Mouse (Mus musculus): ENCODE results near the gene Ifrd1. TPM values are rescaled to one million over a fixed set of nuclear protein-coding genes. Genes with fewer than 3 reads are reported as not detected.
A peak's percentile ranks its signal among the peaks of the same experiment; 100 is the strongest.

Ifrd1 gene
- polyA plus RNA-seq, 1 experiment from 2014 or later = 200 TPM

GRCm38 (mm10) chr12:40247976-40248375 lies 328 bp downstream of the Ifrd1 start:
- DNase-seq (ENCODE audit: low spot score) = no peak
- H3K4me2 ChIP-seq (ENCODE audit: low read depth, low read length, severe bottlenecking) = no peak overlapping the region
- H3K27ac ChIP-seq (ENCODE audit: low read depth, low read length) = no peak overlapping the region
- no peaks in the 10 kb centered on the region for H3K36me3 ChIP-seq (ENCODE audit: control insufficient read depth, insufficient read depth, low read length)
- H3K9ac ChIP-seq (ENCODE audit: low read length) = no peak overlapping the region
- no peaks in the 10 kb centered on the region for H3K9me3 ChIP-seq (ENCODE audit: control insufficient read depth, low read length)
- ATAC-seq (replicated peaks; ENCODE audit: low FRiP score) = 0 out of 2 replicates have a peak, but pooled peaks have one; percentile 36
- 79% methylated on average over 6 of the region's 6 CpGs for WGBS
- H3K27me3 ChIP-seq (ENCODE audit: control insufficient read depth, insufficient read depth, low read length) = no peaks in the 10 kb centered on the region
- no peak overlapping the region for H3K4me3 ChIP-seq (ENCODE audit: low read depth, low read length)
- no peaks in the 10 kb centered on the region for H3K4me1 ChIP-seq (replicated peaks; ENCODE audit: control insufficient read depth, insufficient read depth, low read length)

DNA sequence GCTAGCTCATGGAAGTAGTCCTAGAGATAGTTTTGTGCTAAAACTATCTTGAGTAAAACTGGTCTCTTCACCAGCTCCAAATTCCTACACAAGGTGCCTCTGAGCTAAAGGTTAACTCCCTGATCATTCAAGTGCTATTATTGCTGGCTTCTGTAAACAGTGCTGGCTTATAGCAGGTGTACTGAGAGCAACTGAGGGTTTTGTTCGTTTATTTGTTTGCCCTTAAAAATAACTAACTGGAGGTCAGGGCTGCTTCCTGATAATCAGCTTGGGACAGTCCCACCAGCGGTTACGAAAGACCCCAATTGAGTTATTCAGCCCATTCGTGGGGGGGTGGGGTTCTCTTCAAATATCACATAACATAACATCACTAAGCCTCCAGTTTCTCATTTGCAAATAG lies 920 bp downstream of the Ifrd1 start:
- no peak for DNase-seq (ENCODE audit: low spot score)
- Histone ChIP-seq H3K4me3 (ENCODE audit: low read depth, low read length) (no peak overlapping the region), H3K9me3 (ENCODE audit: control insufficient read depth, low read length) (no peaks in the 10 kb centered on the region), H3K27me3 (ENCODE audit: control insufficient read depth, insufficient read depth, low read length) (no peaks in the 10 kb centered on the region), H3K36me3 (ENCODE audit: control insufficient read depth, insufficient read depth, low read length) (no peaks in the 10 kb centered on the region), H3K9ac (ENCODE audit: low read length) (no peak overlapping the region), H3K4me1 (replicated peaks; ENCODE audit: control insufficient read depth, insufficient read depth, low read length) (no peaks in the 10 kb centered on the region), H3K4me2 (ENCODE audit: low read depth, low read length, severe bottlenecking) (no peak overlapping the region), H3K27ac (ENCODE audit: low read depth, low read length) (no peak overlapping the region)
- no peak for ATAC-seq (replicated peaks; ENCODE audit: low FRiP score)
- 91% methylated on average over 4 of the region's 4 CpGs for WGBS

GRCm38 (mm10) chr12:40245434-40245970 lies 2.8 kb downstream of the Ifrd1 start:
- 86% methylated on average over 7 of the region's 7 CpGs for WGBS
- Histone ChIP-seq H3K27me3 (ENCODE audit: control insufficient read depth, insufficient read depth, low read length) (no peaks in the 10 kb centered on the region), H3K9me3 (ENCODE audit: control insufficient read depth, low read length) (no peaks in the 10 kb centered on the region), H3K27ac (ENCODE audit: low read depth, low read length) (no peak overlapping the region), H3K4me1 (replicated peaks; ENCODE audit: control insufficient read depth, insufficient read depth, low read length) (no peaks in the 10 kb centered on the region), H3K4me3 (ENCODE audit: low read depth, low read length) (no peak overlapping the region), H3K4me2 (ENCODE audit: low read depth, low read length, severe bottlenecking) (no peak overlapping the region), H3K9ac (ENCODE audit: low read length) (no peak overlapping the region), H3K36me3 (ENCODE audit: control insufficient read depth, insufficient read depth, low read length) (no peaks in the 10 kb centered on the region)
- no peak for ATAC-seq (replicated peaks; ENCODE audit: low FRiP score)
- DNase-seq (ENCODE audit: low spot score) = no peak

DNA sequence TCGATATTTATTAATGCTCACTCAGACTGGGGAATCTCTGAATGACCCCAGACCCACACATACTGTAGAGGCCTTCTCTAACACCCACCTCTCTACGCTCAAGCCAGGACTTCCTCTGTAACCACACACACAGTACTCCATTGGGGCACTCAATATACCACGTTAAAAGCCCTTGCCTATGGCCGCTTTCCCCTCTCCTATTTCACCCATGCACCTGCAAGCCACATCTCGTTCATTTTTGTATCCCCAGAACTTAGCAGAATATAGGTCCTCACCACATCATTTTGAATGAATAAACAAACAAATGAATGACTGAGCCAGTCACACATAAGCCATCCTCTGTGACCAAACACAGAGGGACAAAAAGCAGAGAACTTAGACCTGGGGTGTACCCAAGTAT lies 3.4 kb downstream of the Ifrd1 start:
- ATAC-seq (replicated peaks; ENCODE audit: low FRiP score) = no peak
- Histone ChIP-seq H3K4me2 (ENCODE audit: low read depth, low read length, severe bottlenecking) (no peak overlapping the region), H3K27ac (ENCODE audit: low read depth, low read length) (no peak overlapping the region), H3K9ac (ENCODE audit: low read length) (no peak overlapping the region), H3K27me3 (ENCODE audit: control insufficient read depth, insufficient read depth, low read length) (no peaks in the 10 kb centered on the region), H3K4me1 (replicated peaks; ENCODE audit: control insufficient read depth, insufficient read depth, low read length) (no peaks in the 10 kb centered on the region), H3K4me3 (ENCODE audit: low read depth, low read length) (no peak overlapping the region), H3K9me3 (ENCODE audit: control insufficient read depth, low read length) (no peaks in the 10 kb centered on the region), H3K36me3 (ENCODE audit: control insufficient read depth, insufficient read depth, low read length) (no peaks in the 10 kb centered on the region)
- DNase-seq (ENCODE audit: low spot score) = no peak
- 91% methylated on average over 5 of the region's 5 CpGs for WGBS

GRCm38 (mm10) chr12:40243821-40244221 lies 4.5 kb downstream of the Ifrd1 start:
- Histone ChIP-seq H3K9me3 (ENCODE audit: control insufficient read depth, low read length) (no peaks in the 10 kb centered on the region), H3K9ac (ENCODE audit: low read length) (no peak overlapping the region), H3K4me3 (ENCODE audit: low read depth, low read length) (no peak overlapping the region), H3K4me1 (replicated peaks; ENCODE audit: control insufficient read depth, insufficient read depth, low read length) (no peaks in the 10 kb centered on the region), H3K36me3 (ENCODE audit: control insufficient read depth, insufficient read depth, low read length) (no peaks in the 10 kb centered on the region), H3K4me2 (ENCODE audit: low read depth, low read length, severe bottlenecking) (no peak overlapping the region), H3K27me3 (ENCODE audit: control insufficient read depth, insufficient read depth, low read length) (no peaks in the 10 kb centered on the region), H3K27ac (ENCODE audit: low read depth, low read length) (no peak overlapping the region)
- ATAC-seq (replicated peaks; ENCODE audit: low FRiP score) = peak; percentile 52; the same call in 1 of the 2 replicates
- no peak for DNase-seq (ENCODE audit: low spot score)
- WGBS = 59% methylated on average over 11 of the region's 11 CpGs

DNA sequence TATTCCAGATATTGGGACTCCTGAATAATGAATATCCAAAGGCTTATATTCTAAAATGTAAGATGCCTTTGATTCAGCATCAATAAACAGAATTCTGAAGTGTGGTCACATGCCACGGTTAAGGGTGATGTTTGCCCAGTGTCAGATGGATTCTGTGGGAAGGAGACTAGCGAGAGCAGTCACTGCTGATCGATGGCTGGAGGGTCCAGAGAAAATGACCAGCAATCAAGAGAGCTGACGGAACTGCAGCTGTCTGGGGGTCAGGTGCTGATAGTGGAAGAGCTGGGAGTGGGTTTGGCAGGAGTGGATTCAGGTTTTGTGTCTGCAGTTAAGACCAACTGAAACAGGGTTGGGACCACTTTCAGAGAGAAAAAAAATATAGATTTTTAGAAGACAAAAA lies 5.1 kb downstream of the Ifrd1 start:
- Histone ChIP-seq H3K27me3 (ENCODE audit: control insufficient read depth, insufficient read depth, low read length) (no peaks in the 10 kb centered on the region), H3K9me3 (ENCODE audit: control insufficient read depth, low read length) (no peaks in the 10 kb centered on the region), H3K9ac (ENCODE audit: low read length) (no peak overlapping the region), H3K4me1 (replicated peaks; ENCODE audit: control insufficient read depth, insufficient read depth, low read length) (no peaks in the 10 kb centered on the region), H3K4me2 (ENCODE audit: low read depth, low read length, severe bottlenecking) (no peak overlapping the region), H3K27ac (ENCODE audit: low read depth, low read length) (no peak overlapping the region), H3K4me3 (ENCODE audit: low read depth, low read length) (no peak overlapping the region), H3K36me3 (ENCODE audit: control insufficient read depth, insufficient read depth, low read length) (no peaks in the 10 kb centered on the region)
- 80% methylated on average over 4 of the region's 4 CpGs for WGBS
- DNase-seq (ENCODE audit: low spot score) (no peak), ATAC-seq (replicated peaks; ENCODE audit: low FRiP score) (no peak)

DNA sequence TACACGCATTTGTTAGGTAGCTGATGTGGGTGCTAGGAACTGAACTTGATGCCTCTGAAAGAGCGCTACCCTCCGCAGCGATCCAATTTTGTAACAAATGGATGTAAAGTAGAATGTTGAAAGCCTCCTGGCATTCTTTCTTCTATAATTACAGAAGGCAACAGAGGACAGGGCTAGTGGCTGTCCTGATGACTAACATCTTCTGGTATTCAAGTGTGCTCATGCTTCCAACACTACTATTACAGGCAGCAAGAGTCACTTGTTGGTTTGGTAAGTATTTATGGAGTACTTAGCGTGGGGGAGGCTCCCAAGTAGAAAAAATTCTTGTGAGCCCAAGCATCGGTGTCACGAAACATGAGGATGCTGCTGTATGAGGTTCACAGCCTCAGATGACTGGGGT lies 9.1 kb downstream of the Ifrd1 start:
- no peak overlapping the region for H3K9ac ChIP-seq (ENCODE audit: low read length)
- H3K27ac ChIP-seq (ENCODE audit: low read depth, low read length) = no peak overlapping the region
- no peaks in the 10 kb centered on the region for H3K36me3 ChIP-seq (ENCODE audit: control insufficient read depth, insufficient read depth, low read length)
- H3K4me3 ChIP-seq (ENCODE audit: low read depth, low read length) = no peak overlapping the region
- H3K9me3 ChIP-seq (ENCODE audit: control insufficient read depth, low read length) = no peaks in the 10 kb centered on the region
- no peaks in the 10 kb centered on the region for H3K27me3 ChIP-seq (ENCODE audit: control insufficient read depth, insufficient read depth, low read length)
- H3K4me1 ChIP-seq (replicated peaks; ENCODE audit: control insufficient read depth, insufficient read depth, low read length) = no peaks in the 10 kb centered on the region
- no peak for ATAC-seq (replicated peaks; ENCODE audit: low FRiP score)
- no peak overlapping the region for H3K4me2 ChIP-seq (ENCODE audit: low read depth, low read length, severe bottlenecking)
- DNase-seq (ENCODE audit: low spot score) = no peak
- WGBS = 93% methylated on average over 7 of the region's 7 CpGs

DNA sequence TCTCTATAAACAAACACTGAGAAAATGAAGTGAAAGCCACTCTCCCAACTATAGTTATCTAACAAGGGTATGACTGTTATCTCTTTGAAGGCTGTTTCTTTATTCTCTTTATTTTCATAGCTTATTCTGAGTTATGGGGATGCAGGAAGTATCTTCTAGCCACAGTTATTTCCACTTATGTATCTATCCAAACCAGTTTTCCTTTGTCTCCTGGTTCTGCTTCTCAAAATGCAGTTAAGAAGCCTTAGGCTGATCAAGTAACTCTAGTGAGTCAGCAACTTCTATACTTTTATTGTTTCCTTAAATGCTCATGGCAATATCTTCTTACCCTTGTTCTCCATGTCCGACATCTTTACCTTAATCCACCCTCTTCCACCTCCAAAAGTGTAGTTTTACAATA lies 16.1 kb downstream of the Ifrd1 start:
- no peak for DNase-seq (ENCODE audit: low spot score)
- WGBS = 90% methylated on average over 1 of the region's 1 CpGs
- H3K4me3 ChIP-seq (ENCODE audit: low read depth, low read length) = no peak overlapping the region
- H3K36me3 ChIP-seq (ENCODE audit: control insufficient read depth, insufficient read depth, low read length) = no peaks in the 10 kb centered on the region
- no peaks in the 10 kb centered on the region for H3K4me1 ChIP-seq (replicated peaks; ENCODE audit: control insufficient read depth, insufficient read depth, low read length)
- no peak overlapping the region for H3K9ac ChIP-seq (ENCODE audit: low read length)
- H3K9me3 ChIP-seq (ENCODE audit: control insufficient read depth, low read length) = no peaks in the 10 kb centered on the region
- no peak overlapping the region for H3K27ac ChIP-seq (ENCODE audit: low read depth, low read length)
- H3K4me2 ChIP-seq (ENCODE audit: low read depth, low read length, severe bottlenecking) = no peak overlapping the region
- no peak for ATAC-seq (replicated peaks; ENCODE audit: low FRiP score)
- H3K27me3 ChIP-seq (ENCODE audit: control insufficient read depth, insufficient read depth, low read length) = no peaks in the 10 kb centered on the region

DNA sequence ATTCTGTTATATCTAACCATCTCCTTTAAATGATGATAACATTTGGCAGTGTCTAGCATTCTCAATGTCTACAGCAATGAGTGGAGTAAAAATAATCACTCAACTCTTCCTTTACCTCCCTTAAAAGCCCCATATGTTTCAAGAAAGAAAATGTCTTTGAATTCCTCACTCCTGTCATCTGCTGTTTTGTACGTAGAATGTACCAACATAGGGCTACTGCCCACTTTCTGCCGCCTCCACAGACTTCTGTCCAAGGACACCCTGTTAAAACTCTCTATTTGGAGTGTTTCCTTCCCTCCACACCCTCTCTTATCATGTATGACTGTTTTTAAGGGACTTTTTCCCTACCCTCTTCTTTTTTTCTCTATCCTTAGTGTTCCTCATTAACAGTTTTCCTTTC lies 16.7 kb downstream of the Ifrd1 start:
- Histone ChIP-seq H3K27me3 (ENCODE audit: control insufficient read depth, insufficient read depth, low read length) (no peaks in the 10 kb centered on the region), H3K27ac (ENCODE audit: low read depth, low read length) (no peak overlapping the region), H3K4me2 (ENCODE audit: low read depth, low read length, severe bottlenecking) (no peak overlapping the region), H3K4me3 (ENCODE audit: low read depth, low read length) (no peak overlapping the region), H3K36me3 (ENCODE audit: control insufficient read depth, insufficient read depth, low read length) (no peaks in the 10 kb centered on the region), H3K4me1 (replicated peaks; ENCODE audit: control insufficient read depth, insufficient read depth, low read length) (no peaks in the 10 kb centered on the region), H3K9ac (ENCODE audit: low read length) (no peak overlapping the region), H3K9me3 (ENCODE audit: control insufficient read depth, low read length) (no peaks in the 10 kb centered on the region)
- DNase-seq (ENCODE audit: low spot score) (no peak), ATAC-seq (replicated peaks; ENCODE audit: low FRiP score) (no peak)
- 88% methylated on average over 2 of the region's 2 CpGs for WGBS

Data from forebrain, embryonic 11.5 days (tissue).